Mouse (Mus musculus) cerebellum, postnatal 4 days (tissue): ENCODE results near the gene Gm20388.
"Not testable (repeated sequence)": the region's sequence is repeated elsewhere in the genome, so short reads cannot be mapped to it uniquely, and the experiment has no call there.

Experiments used
- DNase-seq, 2 experiments: peaks; one replicate each; pipeline ENCODE4 v3.0.0; 2022; ENCODE audit warnings: low spot score in 2 of 2, mixed read lengths in 1 of 2

Gm20388 gene

GRCm38 (mm10) chr8:120759847-120760246 lies 849.2 kb downstream of the Gm20388 start:
- DNase-seq: no peak

- DNase-seq: no peak
These were observed 849.9 kb downstream of the Gm20388 start for GRCm38 (mm10) chr8:120760341-120761215.

- DNase-seq: no peak
These were observed 852.6 kb downstream of the Gm20388 start for GRCm38 (mm10) chr8:120763267-120763666.

- no peak for DNase-seq
These were observed 854.0 kb downstream of the Gm20388 start for GRCm38 (mm10) chr8:120764638-120765037.

GRCm38 (mm10) chr8:120766622-120767021 lies 856.0 kb downstream of the Gm20388 start:
- no peak for DNase-seq

- DNase-seq: no peak
These were observed 858.0 kb downstream of the Gm20388 start for GRCm38 (mm10) chr8:120768454-120769218.

GRCm38 (mm10) chr8:120777184-120777583 lies 866.5 kb downstream of the Gm20388 start:
- no peak for DNase-seq

GRCm38 (mm10) chr8:120777732-120778131 lies 867.1 kb downstream of the Gm20388 start:
- DNase-seq: no peak

- no peak for DNase-seq
These were observed 868.5 kb downstream of the Gm20388 start for GRCm38 (mm10) chr8:120779106-120779505.

- no peak for DNase-seq
These were observed 873.1 kb downstream of the Gm20388 start for GRCm38 (mm10) chr8:120783781-120784180.

- DNase-seq: no peak
These were observed 876.1 kb downstream of the Gm20388 start for GRCm38 (mm10) chr8:120786753-120787152.

- DNase-seq: no peak
These were observed 877.0 kb downstream of the Gm20388 start for GRCm38 (mm10) chr8:120787631-120788030.

GRCm38 (mm10) chr8:120792710-120793109 lies 882.1 kb downstream of the Gm20388 start:
- no peak for DNase-seq

GRCm38 (mm10) chr8:120795944-120796635 lies 885.4 kb downstream of the Gm20388 start:
- peak; percentile 75 to 84 for DNase-seq

GRCm38 (mm10) chr8:120797019-120797727 lies 886.5 kb downstream of the Gm20388 start:
- no peak for DNase-seq

GRCm38 (mm10) chr8:120800308-120800865 lies 889.7 kb downstream of the Gm20388 start:
- DNase-seq: peak; percentile 68 to 81

- DNase-seq: not testable (repeated sequence)
These were observed 893.2 kb downstream of the Gm20388 start for GRCm38 (mm10) chr8:120803661-120804375.

- no peak for DNase-seq
These were observed 894.1 kb downstream of the Gm20388 start for GRCm38 (mm10) chr8:120804741-120805140.

- no peak for DNase-seq
These were observed 896.2 kb downstream of the Gm20388 start for GRCm38 (mm10) chr8:120806780-120807264.

- DNase-seq: no peak
These were observed 897.1 kb downstream of the Gm20388 start for GRCm38 (mm10) chr8:120807719-120808118.
